Mouse (Mus musculus) hindbrain, embryonic 12.5 days (tissue): ENCODE results near the gene Tmc6. TPM values are rescaled to one million over a fixed set of nuclear protein-coding genes. Genes with fewer than 3 reads are reported as not detected.
"Not testable (repeated sequence)": the region's sequence is repeated elsewhere in the genome, so short reads cannot be mapped to it uniquely, and the experiment has no call there.

Experiments
- ATAC-seq: fragments of 200-750 bp; cut with Nextera tagmentation; 2 replicates; pipeline ENCODE4 v1.8.0; 2017; ENCODE audit warnings: moderate TSS enrichment; ENCODE audit not compliant: low FRiP score
- H3K27ac ChIP-seq: fragments of 300-500 bp; sonication (generic); 2 replicates; pipeline ENCODE4 v1.5.1; 2016; ENCODE audit warnings: mild to moderate bottlenecking
- H3K27me3 ChIP-seq: fragments of 300-500 bp; sonication (generic); 2 replicates; pipeline ENCODE4 v1.6.1; 2016; ENCODE audit warnings: mild to moderate bottlenecking
- H3K36me3 ChIP-seq: fragments of 300-500 bp; sonication (generic); 2 replicates; pipeline ENCODE4 v1.6.1; 2016; ENCODE audit warnings: mild to moderate bottlenecking
- H3K4me1 ChIP-seq: fragments of 300-500 bp; sonication (generic); 2 replicates; pipeline ENCODE4 v1.6.1; 2016
- H3K4me2 ChIP-seq: fragments of 300-500 bp; sonication (generic); replicated peaks from 2 replicates; pipeline ENCODE4 v1.6.1; 2016; ENCODE audit warnings: mild to moderate bottlenecking
- H3K4me3 ChIP-seq: fragments of 300-500 bp; sonication (generic); 2 replicates; pipeline ENCODE4 v1.5.1; 2016; ENCODE audit warnings: mild to moderate bottlenecking
- H3K9ac ChIP-seq: fragments of 300-500 bp; sonication (generic); 2 replicates; pipeline ENCODE4 v1.6.1; 2016; ENCODE audit warnings: mild to moderate bottlenecking, moderate library complexity
- H3K9me3 ChIP-seq: fragments of 300-500 bp; sonication (generic); replicated peaks from 2 replicates; pipeline ENCODE4 v1.6.1; 2016; ENCODE audit warnings: mild to moderate bottlenecking
- WGBS: fragments of 180-500 bp; shearing (Covaris S2); methylation state at CpG from one replicate; pipeline ENCODE4 v1.1.7; 2016; 5-methylcytosine and 5-hydroxymethylcytosine counted together
- polyA plus RNA-seq: library from polyadenylated mRNA; unstranded; fragments of >200 nt; fragmentation: Nextera tagmentation; extraction: Ambion mirVana; gene quantifications from 2 replicates; pipeline ENCODE4 v1.2.1, GENCODE M21; 2016

Gene Tmc6
- polyA plus RNA-seq, 1 experiment from 2014 or later: 9.2 TPM

- Histone ChIP-seq H3K4me1 (peaks cover 37% of the 10 kb centered on the region), H3K27ac (no peak overlapping the region), H3K4me2 (no peak overlapping the region), H3K9me3 (no peaks in the 10 kb centered on the region), H3K9ac (no peak overlapping the region), H3K36me3 (peaks cover 9% of the 10 kb centered on the region), H3K27me3 (no peaks in the 10 kb centered on the region), H3K4me3 (no peak overlapping the region)
- no peak for ATAC-seq
- WGBS: 97% methylated on average over 6 of the region's 6 CpGs
These were observed 41.4 kb upstream of the Tmc6 start for GRCm38 (mm10) chr11:117823411-117823810.

DNA sequence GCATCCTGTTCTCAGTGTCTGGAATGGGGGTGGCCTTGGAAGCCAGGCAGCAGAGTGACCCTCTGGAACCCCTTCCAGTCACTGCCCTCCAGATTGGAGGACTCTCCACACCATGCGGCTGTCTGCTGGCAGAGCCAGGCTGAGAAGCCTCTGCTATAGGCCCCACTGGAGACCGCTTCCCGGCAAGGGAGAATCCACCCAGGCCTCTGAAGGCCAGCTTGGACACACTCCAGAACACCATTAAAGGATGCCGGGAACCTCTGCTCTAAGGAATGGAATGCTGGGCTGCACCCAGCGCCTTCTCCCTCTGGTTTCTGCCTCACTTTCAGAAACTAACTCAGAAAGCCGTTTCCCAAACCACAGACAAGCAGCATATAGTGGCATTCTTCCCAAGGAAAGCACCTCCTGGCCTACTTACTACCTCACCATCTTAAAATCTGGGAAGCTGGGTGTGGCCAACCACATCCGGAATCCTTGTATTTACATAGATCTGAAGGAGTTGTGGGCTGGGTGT is 40.8 kb upstream of the Tmc6 start:
- H3K27me3 ChIP-seq: no peaks in the 10 kb centered on the region
- H3K4me2 ChIP-seq: no peak overlapping the region
- no peak overlapping the region for H3K9ac ChIP-seq
- no peaks in the 10 kb centered on the region for H3K9me3 ChIP-seq
- H3K36me3 ChIP-seq: peaks cover 9% of the 10 kb centered on the region
- no peak overlapping the region for H3K4me3 ChIP-seq
- 92% methylated on average over 7 of the region's 7 CpGs for WGBS
- H3K27ac ChIP-seq: no peak overlapping the region
- H3K4me1 ChIP-seq: peaks cover 31% of the 10 kb centered on the region
- ATAC-seq: no peak

DNA sequence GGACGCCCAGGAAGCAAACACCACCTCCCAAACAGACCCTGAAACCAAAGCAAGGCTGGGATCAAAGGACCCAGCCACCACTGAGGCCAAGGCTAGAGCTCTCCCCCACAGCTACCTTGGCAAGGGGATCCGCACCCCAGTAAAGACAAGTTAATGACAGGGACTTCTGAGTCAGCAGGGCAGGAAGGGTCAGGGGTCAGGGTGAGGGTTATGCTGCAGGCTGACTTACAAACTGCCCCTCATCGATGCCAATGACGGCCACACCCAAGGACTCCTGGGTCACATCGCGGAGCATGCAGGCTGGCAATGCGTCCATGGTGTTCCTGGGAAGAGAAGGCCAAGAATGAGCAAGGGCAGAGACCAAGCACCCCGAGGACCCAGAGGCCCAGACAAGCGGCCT is 39.9 kb upstream of the Tmc6 start:
- Histone ChIP-seq H3K4me2 (no peak overlapping the region), H3K27me3 (no peaks in the 10 kb centered on the region), H3K9me3 (no peaks in the 10 kb centered on the region), H3K9ac (no peak overlapping the region), H3K4me3 (no peak overlapping the region), H3K4me1 (peaks cover 29% of the 10 kb centered on the region), H3K27ac (no peak overlapping the region), H3K36me3 (peaks cover 9% of the 10 kb centered on the region)
- WGBS: 85% methylated on average over 9 of the region's 9 CpGs
- no peak for ATAC-seq

DNA sequence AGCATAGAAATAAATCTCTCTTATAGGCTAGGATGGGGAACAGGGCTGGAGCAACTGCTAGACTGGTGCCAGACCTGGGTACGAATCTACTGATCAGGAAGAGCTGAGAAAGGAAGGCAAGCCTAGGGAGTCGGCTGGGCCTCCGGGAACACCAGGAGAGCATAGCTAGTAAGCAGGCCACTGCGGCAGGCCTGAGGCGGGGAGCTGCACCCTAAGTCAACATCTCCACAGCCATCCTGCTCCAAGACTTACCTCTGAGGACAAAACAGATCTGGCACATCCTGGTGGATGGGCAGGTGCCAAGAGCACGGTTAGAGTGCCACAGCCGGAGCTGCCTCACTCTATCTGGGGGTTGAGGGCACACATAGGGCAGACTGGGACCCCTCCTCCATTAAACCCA is 38.2 kb upstream of the Tmc6 start:
- Histone ChIP-seq H3K27ac (no peak overlapping the region), H3K4me2 (no peak overlapping the region), H3K4me1 (peaks cover 13% of the 10 kb centered on the region), H3K36me3 (peaks cover 16% of the 10 kb centered on the region), H3K27me3 (no peaks in the 10 kb centered on the region), H3K4me3 (no peak overlapping the region), H3K9me3 (no peaks in the 10 kb centered on the region), H3K9ac (no peak overlapping the region)
- WGBS: 96% methylated on average over 7 of the region's 7 CpGs
- ATAC-seq: no peak

DNA sequence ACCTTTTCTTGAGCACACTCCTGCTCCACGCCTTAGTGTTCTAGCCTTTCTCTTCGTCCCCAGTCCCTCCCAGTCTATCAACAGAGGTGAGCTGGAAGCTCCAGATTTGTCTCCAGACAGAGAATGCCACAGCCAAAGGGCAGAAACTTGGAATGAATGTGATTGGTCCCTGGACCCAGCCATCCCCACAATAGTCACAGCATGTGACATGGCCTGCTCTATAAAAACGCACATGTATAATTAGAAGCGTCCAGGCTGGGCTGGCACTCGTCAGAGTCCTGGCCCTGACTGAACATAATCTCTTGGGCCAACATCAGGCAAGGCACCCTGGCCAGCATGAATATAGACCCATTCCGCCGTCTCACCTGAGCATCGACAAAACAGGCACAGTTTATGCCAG is 37.1 kb upstream of the Tmc6 start:
- Histone ChIP-seq H3K9me3 (no peaks in the 10 kb centered on the region), H3K27ac (peak overlapping the region; percentile 23; the same call in 1 of the 2 replicates), H3K4me2 (no peak overlapping the region), H3K4me1 (peaks cover 6% of the 10 kb centered on the region), H3K4me3 (no peak overlapping the region), H3K27me3 (no peaks in the 10 kb centered on the region), H3K36me3 (peaks cover 24% of the 10 kb centered on the region), H3K9ac (no peak overlapping the region)
- WGBS: 74% methylated on average over 8 of the region's 8 CpGs
- ATAC-seq: no peak

DNA sequence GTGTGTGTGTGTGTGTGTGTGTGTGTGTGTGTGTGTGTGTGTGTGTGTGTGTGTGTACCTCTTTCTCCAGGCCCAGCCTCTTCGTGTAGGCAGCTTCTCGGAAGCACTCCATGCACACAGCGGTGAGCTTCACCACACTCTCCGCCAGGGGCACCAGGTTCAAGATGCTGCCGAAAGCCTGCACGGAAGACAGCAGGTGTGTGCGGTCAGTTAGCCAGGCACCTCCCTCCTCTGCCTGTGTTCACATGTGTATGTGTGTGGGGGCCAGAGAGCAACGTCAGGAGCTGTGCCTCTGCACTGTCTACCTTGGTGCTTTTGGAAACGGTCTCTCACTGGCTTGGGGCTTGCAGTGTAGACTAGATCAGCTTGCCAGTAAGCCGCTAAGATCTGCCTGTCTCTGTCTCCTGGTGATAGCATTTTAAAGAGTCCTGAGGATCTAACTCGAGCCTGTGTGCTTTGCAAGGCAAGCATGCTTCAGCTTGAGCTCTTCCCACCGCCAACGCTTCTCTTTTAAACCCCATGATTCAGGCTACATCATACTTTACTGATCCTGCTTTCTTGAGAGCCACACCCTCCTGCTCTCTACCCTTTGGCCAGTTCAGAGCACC is 34.5 kb upstream of the Tmc6 start:
- peaks cover 34% of the 10 kb centered on the region for H3K36me3 ChIP-seq
- ATAC-seq: no peak

DNA sequence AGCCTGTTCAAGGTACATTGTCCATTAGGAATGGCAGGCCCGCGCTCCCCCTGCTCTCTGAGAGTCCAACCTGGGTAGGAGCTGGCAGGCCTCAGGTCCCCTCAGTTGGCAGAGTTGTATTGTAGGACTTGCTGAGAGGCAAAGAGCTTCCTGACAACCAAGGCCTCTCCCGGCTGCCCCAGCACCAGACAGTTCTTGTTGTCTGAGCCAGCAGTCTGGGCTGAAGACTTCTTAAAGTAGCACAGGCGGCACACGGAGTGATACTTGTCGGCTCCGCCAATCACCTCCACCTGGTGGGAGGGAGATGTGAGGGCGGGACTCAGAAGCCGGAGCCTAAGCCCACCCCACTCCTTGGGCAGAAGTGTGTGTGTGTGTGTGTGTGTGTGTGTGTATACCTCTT is 33.9 kb upstream of the Tmc6 start:
- ATAC-seq, H3K4me3 ChIP-seq, H3K4me1 ChIP-seq, H3K9ac ChIP-seq, H3K27me3 ChIP-seq, H3K27ac ChIP-seq, H3K4me2 ChIP-seq, H3K9me3 ChIP-seq: not testable (repeated sequence)
- peaks cover 34% of the 10 kb centered on the region for H3K36me3 ChIP-seq
- WGBS: 86% methylated on average over 9 of the region's 9 CpGs

More for the DNA sequence above, 34.5 kb upstream of the Tmc6 start:
- Histone ChIP-seq H3K4me3 (no peak overlapping the region), H3K4me2 (no peak overlapping the region), H3K9me3 (no peaks in the 10 kb centered on the region), H3K27ac (no peak overlapping the region), H3K4me1 (peaks cover 4% of the 10 kb centered on the region; the same call in 1 of the 2 replicates), H3K9ac (no peak overlapping the region), H3K27me3 (no peaks in the 10 kb centered on the region)
- 92% methylated on average over 13 of the region's 13 CpGs for WGBS

GRCm38 (mm10) chr11:117814704-117815366 is 32.8 kb upstream of the Tmc6 start:
- Histone ChIP-seq H3K9ac (no peak overlapping the region), H3K27ac (no peak overlapping the region), H3K4me3 (no peak overlapping the region), H3K4me2 (no peak overlapping the region), H3K9me3 (no peaks in the 10 kb centered on the region), H3K27me3 (peaks cover 5% of the 10 kb centered on the region), H3K4me1 (peaks cover 18% of the 10 kb centered on the region), H3K36me3 (peaks cover 34% of the 10 kb centered on the region)
- ATAC-seq: no peak
- WGBS: 94% methylated on average over 6 of the region's 6 CpGs

DNA sequence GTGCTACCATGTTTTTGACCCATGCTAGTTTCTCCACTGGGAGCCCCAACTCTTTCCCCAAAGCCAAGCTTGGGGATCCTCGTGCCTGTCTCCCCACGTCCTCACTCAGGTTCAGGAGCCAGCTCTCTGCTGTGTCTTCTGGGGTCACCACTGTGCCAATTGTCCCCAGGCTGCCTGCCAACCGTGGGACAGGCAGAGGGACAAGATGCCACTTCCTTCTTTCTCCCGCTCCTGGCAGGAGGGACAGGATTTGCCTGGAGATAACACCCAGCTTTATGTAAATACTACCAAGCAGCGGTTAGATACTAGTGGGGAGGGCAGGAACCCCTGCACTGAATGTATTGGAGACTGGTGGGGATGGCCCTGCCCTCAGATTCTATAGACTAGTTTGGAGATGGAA is 31.9 kb upstream of the Tmc6 start:
- Histone ChIP-seq H3K4me1 (peaks cover 17% of the 10 kb centered on the region), H3K9ac (no peak overlapping the region), H3K36me3 (peaks cover 33% of the 10 kb centered on the region), H3K27me3 (peaks cover 15% of the 10 kb centered on the region), H3K4me3 (no peak overlapping the region), H3K4me2 (no peak overlapping the region), H3K9me3 (no peaks in the 10 kb centered on the region), H3K27ac (no peak overlapping the region)
- no peak for ATAC-seq
- WGBS: 88% methylated on average over 5 of the region's 5 CpGs

DNA sequence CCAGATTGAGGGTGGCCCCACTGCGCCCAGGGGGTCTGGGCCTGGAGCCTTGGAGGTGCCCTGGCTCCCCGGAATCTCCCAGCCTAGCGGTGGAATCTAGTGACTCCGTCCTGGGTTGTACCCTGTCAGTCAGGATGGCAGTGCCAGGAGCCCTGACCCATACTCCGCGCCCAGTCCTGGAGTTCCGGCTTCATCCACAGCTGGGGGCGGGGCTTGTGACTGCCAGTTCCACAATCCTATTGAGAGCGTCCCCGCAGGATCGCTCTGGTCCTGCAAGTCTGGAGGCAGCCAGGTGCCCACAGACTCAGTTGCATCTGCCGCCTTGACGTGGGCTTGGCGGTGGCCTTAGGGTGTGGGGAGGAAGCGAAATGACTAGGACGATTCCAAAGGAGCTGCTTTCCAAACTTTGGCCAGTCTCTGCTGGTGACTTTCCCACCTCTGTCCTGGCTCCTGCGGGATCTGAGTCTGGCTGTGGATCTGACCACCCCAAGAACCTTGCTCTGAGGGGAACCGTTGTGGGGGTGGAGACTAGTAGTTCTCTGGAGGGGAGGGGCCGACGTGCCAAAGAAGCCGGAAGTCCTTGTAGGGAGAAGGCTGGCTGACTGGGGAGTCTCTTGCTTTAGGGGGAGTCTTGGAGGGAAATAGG is 28.5 kb upstream of the Tmc6 start:
- H3K9me3 ChIP-seq: no peaks in the 10 kb centered on the region
- under 1% methylated on average over 21 of the region's 21 CpGs for WGBS

DNA sequence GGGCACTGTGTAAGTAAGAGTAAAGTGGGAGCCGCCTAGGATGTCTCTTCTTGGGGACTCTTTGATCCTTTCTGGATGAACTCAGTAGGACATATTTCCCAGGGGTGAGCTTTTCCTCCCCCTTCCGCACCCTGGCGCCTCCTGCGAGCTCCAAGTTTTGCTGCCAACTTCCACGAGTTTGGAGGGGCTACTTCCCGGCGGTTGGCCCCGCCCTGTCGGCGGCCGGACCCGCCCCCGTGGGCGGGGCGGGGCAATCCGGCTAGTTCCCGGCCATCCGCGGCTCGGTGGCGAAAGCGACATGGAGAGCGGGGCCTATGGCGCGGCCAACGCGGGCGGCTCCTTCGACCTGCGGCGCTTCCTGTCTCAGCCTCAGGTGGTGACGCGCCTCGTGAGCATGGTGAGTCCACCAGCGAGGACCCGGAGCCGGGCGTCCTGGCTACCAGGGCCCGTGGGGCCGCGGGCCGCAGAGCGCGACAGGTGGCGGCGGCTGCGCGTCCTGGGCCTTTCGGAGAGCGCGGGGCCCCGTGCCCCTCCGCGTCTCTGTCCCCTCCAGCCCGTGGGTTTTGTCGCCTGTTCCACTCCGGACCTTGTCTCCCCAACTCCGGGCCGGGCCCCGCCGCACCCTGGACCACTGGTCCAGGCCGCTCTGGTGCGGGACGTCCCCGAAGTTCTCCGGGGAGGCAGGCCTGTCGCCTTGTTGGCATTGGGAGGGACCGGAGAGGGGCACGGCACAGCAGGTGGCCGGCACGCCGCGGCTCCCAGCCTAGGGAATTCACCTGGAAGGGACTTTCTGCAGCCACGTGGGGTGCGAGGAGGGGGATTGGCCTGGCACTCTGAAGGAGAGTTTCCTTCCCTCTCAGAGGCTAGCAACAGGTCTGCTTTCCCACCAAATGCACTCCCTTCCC is 27.7 kb upstream of the Tmc6 start, which contains the start of the genes Gm20708 and Syngr2:
Gene Gm20708, plus strand, starts transcription at position 262 of the 905 bp plus-strand sequence.
Gene Syngr2, plus strand, starts transcription at position 262 of the 905 bp plus-strand sequence.
- H3K4me2 ChIP-seq: peak within 1 kb of the TSS; percentile 97
- H3K4me1 ChIP-seq: peaks cover 17% of the 10 kb centered on the region
- peaks cover 19% of the 10 kb centered on the region for H3K36me3 ChIP-seq
- peak within 1 kb of the TSS; percentile 52 for H3K4me3 ChIP-seq
- ATAC-seq: peak; percentile 35; the same call in 1 of the 2 replicates
- H3K9ac ChIP-seq: peak within 1 kb of the TSS; percentile 72
- H3K27ac ChIP-seq: no peak within 1 kb of the TSS
- H3K27me3 ChIP-seq: peaks cover 15% of the 10 kb centered on the region
- under 1% methylated on average over 75 of the region's 75 CpGs for WGBS
- H3K9me3 ChIP-seq: no peaks in the 10 kb centered on the region

More for the DNA sequence above, 28.5 kb upstream of the Tmc6 start:
- H3K9ac ChIP-seq: peak overlapping the region; percentile 72
- peak; percentile 57 for ATAC-seq
- no peak overlapping the region for H3K27ac ChIP-seq
- peak overlapping the region; percentile 52 for H3K4me3 ChIP-seq
- peaks cover 24% of the 10 kb centered on the region for H3K36me3 ChIP-seq
- H3K4me1 ChIP-seq: peaks cover 17% of the 10 kb centered on the region
- peak overlapping the region; percentile 97 for H3K4me2 ChIP-seq
- peaks cover 15% of the 10 kb centered on the region for H3K27me3 ChIP-seq
